Mouse (Mus musculus): Measurements from ENCODE around the gene Dbndd2. TPM values are rescaled to one million over a fixed set of nuclear protein-coding genes. Genes with fewer than 3 reads are reported as not detected.

Dbndd2 gene
- polyA plus RNA-seq, 1 experiment from 2014 or later = 4.2 TPM

- DNase-seq (ENCODE audit: low spot score) = no peak
- Histone ChIP-seq H3K27me3 (ENCODE audit: control insufficient read depth, insufficient read depth, low read length) (no peaks in the 10 kb centered on the region), H3K4me2 (ENCODE audit: low read depth, low read length) (peak overlapping the region; percentile 90), H3K4me1 (ENCODE audit: control insufficient read depth, insufficient read depth, low read length) (no peaks in the 10 kb centered on the region), H3K9me3 (replicated peaks; ENCODE audit: control insufficient read depth, low read length) (no peaks in the 10 kb centered on the region), H3K27ac (replicated peaks; ENCODE audit: low read depth, low read length) (no peak overlapping the region), H3K4me3 (ENCODE audit: low read depth, low read length) (peak overlapping the region; percentile 75), H3K9ac (replicated peaks; ENCODE audit: low read length) (peak overlapping the region; percentile 82), H3K36me3 (replicated peaks; ENCODE audit: control insufficient read depth, insufficient read depth, low read depth, low read length) (no peaks in the 10 kb centered on the region)
- WGBS = 6% methylated on average over 21 of the region's 21 CpGs
- ATAC-seq (replicated peaks; ENCODE audit: insufficient number of reproducible peaks, low FRiP score, low TSS enrichment, low read depth) = 0 out of 2 replicates have a peak, but pooled peaks have one; percentile 37
These were observed 11.9 kb downstream of the Dbndd2 start for GRCm38 (mm10) chr2:164497691-164498268.

DNA sequence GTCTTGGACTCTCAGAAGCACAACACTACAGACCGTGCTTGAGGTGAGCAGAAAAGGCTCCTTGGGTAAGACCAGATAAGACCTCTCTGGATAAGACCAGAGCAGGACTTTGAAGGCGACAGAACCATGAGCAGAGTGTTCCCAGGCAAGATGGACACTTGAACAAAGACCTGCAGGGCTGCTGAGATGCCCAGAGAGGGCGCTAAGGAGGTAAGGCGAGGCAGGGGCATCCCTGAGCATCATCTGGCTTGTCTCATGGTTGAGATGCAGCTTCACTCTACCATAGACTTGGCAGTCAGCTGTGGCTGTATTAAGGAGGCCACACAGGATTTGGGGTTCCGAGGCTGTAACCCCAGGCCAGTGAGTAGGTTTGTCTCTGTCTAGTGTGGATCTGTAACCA is 13.4 kb downstream of the Dbndd2 start:
- H3K4me2 ChIP-seq (ENCODE audit: low read depth, low read length) = no peak overlapping the region
- H3K9ac ChIP-seq (replicated peaks; ENCODE audit: low read length) = no peak overlapping the region
- H3K4me3 ChIP-seq (ENCODE audit: low read depth, low read length) = no peak overlapping the region
- DNase-seq (ENCODE audit: low spot score) (no peak), ATAC-seq (replicated peaks; ENCODE audit: insufficient number of reproducible peaks, low FRiP score, low TSS enrichment, low read depth) (no peak)
- WGBS = 71% methylated on average over 5 of the region's 5 CpGs
- no peaks in the 10 kb centered on the region for H3K4me1 ChIP-seq (ENCODE audit: control insufficient read depth, insufficient read depth, low read length)
- H3K27me3 ChIP-seq (ENCODE audit: control insufficient read depth, insufficient read depth, low read length) = no peaks in the 10 kb centered on the region
- no peaks in the 10 kb centered on the region for H3K9me3 ChIP-seq (replicated peaks; ENCODE audit: control insufficient read depth, low read length)
- H3K36me3 ChIP-seq (replicated peaks; ENCODE audit: control insufficient read depth, insufficient read depth, low read depth, low read length) = peaks cover 2% of the 10 kb centered on the region
- H3K27ac ChIP-seq (replicated peaks; ENCODE audit: low read depth, low read length) = no peak overlapping the region

DNA sequence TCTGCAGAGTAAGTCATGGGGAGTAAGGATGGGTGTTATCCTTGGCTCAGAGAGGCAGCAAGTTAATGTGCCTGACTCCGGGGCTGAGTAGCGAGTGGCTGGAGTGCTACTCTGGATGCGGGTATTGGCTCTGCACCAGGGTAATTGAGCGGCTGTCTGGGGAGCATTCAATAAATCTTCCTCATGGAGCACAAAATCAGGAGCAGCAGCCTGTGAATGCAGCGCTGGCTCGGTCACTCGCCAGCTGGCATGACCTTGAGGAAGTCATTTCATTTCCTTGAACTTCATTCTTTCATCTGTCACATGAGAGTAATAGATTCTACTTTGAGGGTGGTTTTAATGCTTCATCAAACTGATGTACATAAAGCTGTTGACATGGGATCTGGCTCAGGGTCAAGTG is 14.6 kb downstream of the Dbndd2 start:
- DNase-seq (ENCODE audit: low spot score) (no peak), ATAC-seq (replicated peaks; ENCODE audit: insufficient number of reproducible peaks, low FRiP score, low TSS enrichment, low read depth) (no peak)
- H3K27ac ChIP-seq (replicated peaks; ENCODE audit: low read depth, low read length) = no peak overlapping the region
- 91% methylated on average over 7 of the region's 7 CpGs for WGBS
- no peaks in the 10 kb centered on the region for H3K9me3 ChIP-seq (replicated peaks; ENCODE audit: control insufficient read depth, low read length)
- no peak overlapping the region for H3K4me2 ChIP-seq (ENCODE audit: low read depth, low read length)
- no peak overlapping the region for H3K9ac ChIP-seq (replicated peaks; ENCODE audit: low read length)
- H3K36me3 ChIP-seq (replicated peaks; ENCODE audit: control insufficient read depth, insufficient read depth, low read depth, low read length) = peaks cover 5% of the 10 kb centered on the region
- H3K4me3 ChIP-seq (ENCODE audit: low read depth, low read length) = no peak overlapping the region
- no peaks in the 10 kb centered on the region for H3K27me3 ChIP-seq (ENCODE audit: control insufficient read depth, insufficient read depth, low read length)
- no peaks in the 10 kb centered on the region for H3K4me1 ChIP-seq (ENCODE audit: control insufficient read depth, insufficient read depth, low read length)

- no peak for DNase-seq (ENCODE audit: low spot score)
- H3K27me3 ChIP-seq (ENCODE audit: control insufficient read depth, insufficient read depth, low read length) = no peaks in the 10 kb centered on the region
- WGBS = 96% methylated on average over 3 of the region's 3 CpGs
- no peak overlapping the region for H3K4me2 ChIP-seq (ENCODE audit: low read depth, low read length)
- peaks cover 5% of the 10 kb centered on the region for H3K36me3 ChIP-seq (replicated peaks; ENCODE audit: control insufficient read depth, insufficient read depth, low read depth, low read length)
- H3K27ac ChIP-seq (replicated peaks; ENCODE audit: low read depth, low read length) = no peak overlapping the region
- H3K9ac ChIP-seq (replicated peaks; ENCODE audit: low read length) = no peak overlapping the region
- H3K4me1 ChIP-seq (ENCODE audit: control insufficient read depth, insufficient read depth, low read length) = no peaks in the 10 kb centered on the region
- no peak for ATAC-seq (replicated peaks; ENCODE audit: insufficient number of reproducible peaks, low FRiP score, low TSS enrichment, low read depth)
- no peak overlapping the region for H3K4me3 ChIP-seq (ENCODE audit: low read depth, low read length)
- H3K9me3 ChIP-seq (replicated peaks; ENCODE audit: control insufficient read depth, low read length) = no peaks in the 10 kb centered on the region
These were observed 19.0 kb downstream of the Dbndd2 start for GRCm38 (mm10) chr2:164504919-164505318.

DNA sequence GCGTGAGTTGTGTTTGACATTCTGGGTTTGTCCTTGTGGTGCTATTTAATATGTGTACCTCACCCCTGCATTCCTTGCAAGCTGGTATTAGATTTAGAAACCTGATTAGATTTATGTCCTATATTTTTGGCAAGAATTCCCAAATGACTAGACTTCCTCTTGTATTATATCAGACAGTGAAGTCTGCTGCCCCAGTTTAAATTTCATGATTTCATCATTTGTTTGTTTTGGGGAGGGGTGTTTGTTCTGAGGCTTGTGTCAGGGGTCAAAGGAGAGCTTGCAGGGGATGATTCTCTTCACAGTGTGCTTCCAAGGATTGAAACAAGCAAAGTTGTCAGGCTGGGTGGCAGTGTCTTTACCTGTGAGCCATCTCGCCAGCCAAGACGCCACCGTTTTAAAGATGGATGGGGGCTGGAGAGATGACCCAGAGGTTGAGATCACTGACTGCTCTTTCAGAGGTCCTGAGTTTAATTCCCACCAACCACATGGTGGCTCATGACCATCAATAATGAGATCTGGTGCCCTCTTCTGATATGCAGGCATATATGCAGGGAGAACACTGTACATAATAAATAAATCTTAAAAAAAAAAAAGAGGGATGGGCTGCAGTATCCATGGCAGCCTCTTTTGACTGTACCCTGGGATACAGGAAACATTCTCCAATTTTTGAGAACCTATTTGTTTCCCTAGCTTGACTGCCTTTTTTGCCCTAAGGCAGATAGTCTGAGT is 19.9 kb downstream of the Dbndd2 start:
- H3K9me3 ChIP-seq (replicated peaks; ENCODE audit: control insufficient read depth, low read length) = no peaks in the 10 kb centered on the region
- ATAC-seq (replicated peaks; ENCODE audit: insufficient number of reproducible peaks, low FRiP score, low TSS enrichment, low read depth) = no peak
- DNase-seq (ENCODE audit: low spot score) = no peak
- WGBS = 90% methylated on average over 4 of the region's 4 CpGs
- no peak overlapping the region for H3K4me2 ChIP-seq (ENCODE audit: low read depth, low read length)
- no peak overlapping the region for H3K9ac ChIP-seq (replicated peaks; ENCODE audit: low read length)
- H3K27me3 ChIP-seq (ENCODE audit: control insufficient read depth, insufficient read depth, low read length) = no peaks in the 10 kb centered on the region
- no peaks in the 10 kb centered on the region for H3K4me1 ChIP-seq (ENCODE audit: control insufficient read depth, insufficient read depth, low read length)
- no peak overlapping the region for H3K27ac ChIP-seq (replicated peaks; ENCODE audit: low read depth, low read length)
- no peak overlapping the region for H3K4me3 ChIP-seq (ENCODE audit: low read depth, low read length)
- peaks cover 5% of the 10 kb centered on the region for H3K36me3 ChIP-seq (replicated peaks; ENCODE audit: control insufficient read depth, insufficient read depth, low read depth, low read length)

DNA sequence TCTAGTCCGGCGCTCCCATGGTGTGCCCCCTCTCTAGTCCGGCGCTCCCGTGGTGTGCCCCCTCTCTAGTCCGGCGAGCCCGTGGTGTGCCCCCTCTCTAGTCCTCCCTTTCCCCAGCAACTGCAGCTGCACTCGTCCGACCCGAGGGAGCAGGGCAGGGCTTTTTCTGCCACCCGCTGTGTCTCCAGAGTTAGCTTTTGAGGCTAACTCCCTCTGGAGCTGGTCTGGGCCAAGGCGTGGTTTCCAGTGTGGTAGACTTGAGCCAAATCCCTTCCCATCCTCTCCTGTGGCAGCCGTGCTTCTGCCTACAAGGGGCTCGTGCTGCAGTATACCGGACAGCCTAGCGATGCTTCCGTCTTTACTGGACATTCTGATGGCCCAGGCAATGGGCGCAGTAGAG is 21.9 kb downstream of the Dbndd2 start:
- no peaks in the 10 kb centered on the region for H3K4me1 ChIP-seq (ENCODE audit: control insufficient read depth, insufficient read depth, low read length)
- no peak overlapping the region for H3K9ac ChIP-seq (replicated peaks; ENCODE audit: low read length)
- peaks cover 5% of the 10 kb centered on the region for H3K36me3 ChIP-seq (replicated peaks; ENCODE audit: control insufficient read depth, insufficient read depth, low read depth, low read length)
- H3K27ac ChIP-seq (replicated peaks; ENCODE audit: low read depth, low read length) = no peak overlapping the region
- no peak overlapping the region for H3K4me2 ChIP-seq (ENCODE audit: low read depth, low read length)
- no peaks in the 10 kb centered on the region for H3K9me3 ChIP-seq (replicated peaks; ENCODE audit: control insufficient read depth, low read length)
- no peak overlapping the region for H3K4me3 ChIP-seq (ENCODE audit: low read depth, low read length)
- DNase-seq (ENCODE audit: low spot score) (no peak), ATAC-seq (replicated peaks; ENCODE audit: insufficient number of reproducible peaks, low FRiP score, low TSS enrichment, low read depth) (no peak)
- no peaks in the 10 kb centered on the region for H3K27me3 ChIP-seq (ENCODE audit: control insufficient read depth, insufficient read depth, low read length)
- WGBS = 87% methylated on average over 19 of the region's 19 CpGs

- H3K9me3 ChIP-seq (replicated peaks; ENCODE audit: control insufficient read depth, low read length) = no peaks in the 10 kb centered on the region
- DNase-seq (ENCODE audit: low spot score) = no peak
- no peak overlapping the region for H3K4me2 ChIP-seq (ENCODE audit: low read depth, low read length)
- no peaks in the 10 kb centered on the region; the same call in 1 of the 2 replicates for H3K36me3 ChIP-seq (replicated peaks; ENCODE audit: control insufficient read depth, insufficient read depth, low read depth, low read length)
- no peaks in the 10 kb centered on the region for H3K4me1 ChIP-seq (ENCODE audit: control insufficient read depth, insufficient read depth, low read length)
- no peak for ATAC-seq (replicated peaks; ENCODE audit: insufficient number of reproducible peaks, low FRiP score, low TSS enrichment, low read depth)
- WGBS = 41% methylated on average over 4 of the region's 5 CpGs
- no peak overlapping the region for H3K4me3 ChIP-seq (ENCODE audit: low read depth, low read length)
- H3K27me3 ChIP-seq (ENCODE audit: control insufficient read depth, insufficient read depth, low read length) = no peaks in the 10 kb centered on the region
- H3K9ac ChIP-seq (replicated peaks; ENCODE audit: low read length) = no peak overlapping the region
- H3K27ac ChIP-seq (replicated peaks; ENCODE audit: low read depth, low read length) = no peak overlapping the region
These were observed 24.8 kb downstream of the Dbndd2 start for GRCm38 (mm10) chr2:164510621-164511190.

Measured in embryonic facial prominence, embryonic 11.5 days (tissue).